Mouse (Mus musculus) urinary bladder, adult 2 months (tissue): Measurements from ENCODE around the gene Sbk1. TPM values are rescaled to one million over a fixed set of nuclear protein-coding genes. Genes with fewer than 3 reads are reported as not detected.

ENCODE experiments used
- DNase-seq: peaks from one replicate; pipeline ENCODE4 v3.0.0; 2022; ENCODE audit warnings: low spot score
- polyA plus RNA-seq: library from polyadenylated mRNA; depleted of rRNA; stranded (reverse); fragments of >200 nt; gene quantifications from 2 replicates; pipeline ENCODE4 v1.2.3, GENCODE M21; 2012; rRNA removed

Sbk1 gene
- polyA plus RNA-seq, result 2.7 and 3.7 TPM in 2 replicates

GRCm38 (mm10) chr7:126271712-126272683 is at the start of gene Sbk1:
TSS of gene Sbk1 (plus strand) at chr7:126272619.
- peak; percentile 94 for DNase-seq

GRCm38 (mm10) chr7:126222753-126223152 is 49.7 kb upstream of the Sbk1 start:
- DNase-seq, result no peak

GRCm38 (mm10) chr7:126226136-126226535 is 46.3 kb upstream of the Sbk1 start:
- no peak for DNase-seq

- DNase-seq, result no peak
Observed at GRCm38 (mm10) chr7:126230357-126231148, 41.9 kb upstream of the Sbk1 start.

GRCm38 (mm10) chr7:126232345-126233071 is 39.9 kb upstream of the Sbk1 start:
- DNase-seq, result no peak

GRCm38 (mm10) chr7:126234611-126235010 is 37.8 kb upstream of the Sbk1 start:
- no peak for DNase-seq

- no peak for DNase-seq
Observed at GRCm38 (mm10) chr7:126236083-126236793, 36.2 kb upstream of the Sbk1 start.

- DNase-seq, result no peak
Observed at GRCm38 (mm10) chr7:126236794-126237192, 35.6 kb upstream of the Sbk1 start.

- no peak for DNase-seq
Observed at GRCm38 (mm10) chr7:126240814-126241360, 31.5 kb upstream of the Sbk1 start.

- DNase-seq, result no peak
Observed at GRCm38 (mm10) chr7:126244168-126244750, 28.2 kb upstream of the Sbk1 start.

- DNase-seq, result no peak
Observed at GRCm38 (mm10) chr7:126248088-126248487, 24.3 kb upstream of the Sbk1 start.

- DNase-seq, result no peak
Observed at GRCm38 (mm10) chr7:126248641-126249141, 23.7 kb upstream of the Sbk1 start.

GRCm38 (mm10) chr7:126249146-126249545 is 23.3 kb upstream of the Sbk1 start:
- no peak for DNase-seq

GRCm38 (mm10) chr7:126249986-126250385 is 22.4 kb upstream of the Sbk1 start:
- DNase-seq, result no peak

GRCm38 (mm10) chr7:126250481-126250880 is 21.9 kb upstream of the Sbk1 start:
- DNase-seq, result no peak

GRCm38 (mm10) chr7:126251698-126252097 is 20.7 kb upstream of the Sbk1 start:
- DNase-seq, result no peak

- DNase-seq, result no peak
Observed at GRCm38 (mm10) chr7:126252230-126252629, 20.2 kb upstream of the Sbk1 start.

GRCm38 (mm10) chr7:126260280-126261210 is 11.9 kb upstream of the Sbk1 start:
- DNase-seq, result peak; percentile 34

GRCm38 (mm10) chr7:126261823-126262222 is 10.6 kb upstream of the Sbk1 start:
- no peak for DNase-seq
